Mouse (Mus musculus): ENCODE measurements at regions not wholly inside any gene's neighbourhood (a gene's known extent, or its start where the extent isn't known, plus 50 kb on each side); places are given as distances from the start of the nearest gene placed in this dataset.

DNA sequence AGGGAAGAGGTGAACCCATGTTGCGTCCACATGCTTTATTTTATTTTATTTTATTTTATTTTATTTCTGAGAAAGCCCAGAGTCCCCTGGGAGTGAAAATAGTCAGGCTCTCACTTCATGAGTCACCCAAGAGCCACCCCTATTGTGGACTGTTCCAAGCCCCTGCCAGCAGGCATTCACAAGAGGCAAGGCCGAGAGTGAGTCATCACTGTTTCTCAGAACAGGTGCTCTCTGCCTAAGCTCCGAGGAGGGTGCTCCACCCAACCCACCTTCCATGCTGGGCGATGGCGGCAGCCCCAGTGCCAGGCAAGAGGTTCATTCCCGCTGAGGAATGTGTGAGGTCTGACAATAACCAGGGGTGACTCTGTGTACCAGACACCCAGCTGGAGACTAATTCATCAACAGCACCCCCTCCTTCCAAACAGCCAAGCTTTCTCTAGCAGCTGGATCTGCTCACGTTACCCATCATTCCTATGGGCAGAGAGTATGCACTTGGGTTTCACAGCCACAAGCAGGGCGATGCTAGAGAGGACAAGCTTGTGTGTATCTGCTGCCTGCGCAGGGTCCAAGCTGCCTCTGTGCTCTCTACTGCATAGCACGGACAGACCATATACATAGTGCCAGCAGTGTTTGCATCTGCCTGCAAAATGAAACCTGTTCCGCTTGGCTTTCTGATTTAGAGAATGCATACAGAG, 122.8 kb downstream of the Zfp706 start:
- TF ChIP-seq GATA1 (IDR thresholded peaks at IDR 0.05; ENCODE audit: low read length) (no peak), TAL1 (IDR thresholded peaks at IDR 0.05; ENCODE audit: low read length) (no peak)

Data from erythroblast, embryonic 14.5 days (primary cell).